Mouse (Mus musculus) gastrocnemius, postnatal 25 days (tissue): ENCODE data around the gene Hsf5. TPM values are rescaled to one million over a fixed set of nuclear protein-coding genes. Genes with fewer than 3 reads are reported as not detected.

Experiments
- DNase-seq: peaks from one replicate; pipeline ENCODE4 v3.0.0; 2022
- long read RNA-seq, 2 experiments: library from polyadenylated mRNA; stranded (forward); transcript quantifications; one replicate each; pipeline ENCODE4 v2.0.0; 2021
- total RNA-seq, 2 experiments: library from RNA; stranded (reverse); gene quantifications; 1 replicate in 1 of 2; 2 replicates in 1 of 2; pipeline ENCODE4 v1.2.3; 2021

The Hsf5 gene
- not detected for total RNA-seq
- long read RNA-seq, experiment 1 = 0 reads
- long read RNA-seq, experiment 2 = 0 reads

DNA sequence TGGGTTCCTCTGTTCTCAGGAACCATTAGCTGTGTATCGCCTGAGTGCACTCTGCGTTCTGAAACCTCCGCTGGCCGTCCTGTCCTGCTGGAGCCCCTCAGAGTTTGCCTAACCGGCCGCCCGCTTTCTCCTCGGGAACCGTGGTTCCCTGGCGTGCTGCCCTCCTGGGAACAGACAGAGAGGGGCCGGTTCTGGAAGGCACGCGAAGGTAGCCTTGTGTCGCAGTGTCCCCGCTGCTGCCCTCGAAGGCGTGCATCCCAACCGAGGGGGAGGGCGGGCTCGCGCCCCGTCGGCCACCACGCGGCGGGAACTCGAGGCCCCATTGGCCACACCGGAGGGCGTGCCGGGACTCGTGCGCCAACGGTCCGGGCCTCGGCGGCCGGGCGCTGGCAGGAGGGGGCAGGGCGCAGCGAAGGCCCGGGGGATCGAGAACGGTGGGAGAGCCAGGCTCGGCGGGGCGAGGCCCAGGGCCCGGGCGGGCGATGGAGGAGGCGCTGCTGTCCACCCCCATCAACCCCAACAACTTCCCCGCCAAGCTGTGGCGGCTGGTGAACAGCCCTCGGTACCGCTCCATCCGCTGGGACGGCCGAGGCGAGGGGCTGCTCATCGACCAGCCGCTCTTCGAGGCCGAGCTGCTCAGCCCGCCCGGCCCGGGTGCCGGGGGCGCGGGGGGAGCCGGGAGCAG is at the start of gene Hsf5:
TSS of gene Hsf5 (plus strand) at position 375 of the 685 bp plus-strand sequence.
- DNase-seq = no peak

- DNase-seq = no peak
These were observed 48.6 kb upstream of the Hsf5 start, which contains the start of gene Sept4 for GRCm38 (mm10) chr11:87568255-87568953. Gene Sept4 (plus strand): TSS chr11:87568903.

- DNase-seq = no peak
These were observed 46.2 kb upstream of the Hsf5 start for GRCm38 (mm10) chr11:87570743-87571142.

- DNase-seq = no peak
These were observed 45.5 kb upstream of the Hsf5 start for GRCm38 (mm10) chr11:87571361-87571950.

DNA sequence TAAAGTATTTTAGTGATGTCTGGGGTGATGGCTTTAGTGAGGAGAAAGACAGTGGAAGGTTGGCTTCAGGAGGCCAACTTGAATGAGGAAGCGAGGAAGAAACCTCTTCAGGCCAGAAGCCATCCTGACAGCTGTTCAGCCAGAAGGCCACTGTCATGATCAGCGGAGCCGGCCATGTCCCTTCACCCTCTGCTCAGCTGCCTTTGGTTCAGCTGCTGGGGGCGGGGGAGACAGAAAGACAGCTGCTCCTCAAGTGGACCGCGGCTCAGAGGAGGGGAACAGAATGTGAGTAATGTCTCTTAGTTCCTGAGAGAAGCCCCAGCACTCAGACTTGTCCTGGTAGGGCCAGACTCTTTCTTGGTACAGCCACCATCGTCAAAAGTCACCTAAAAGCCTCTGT is 43.2 kb upstream of the Hsf5 start:
- DNase-seq = no peak

DNA sequence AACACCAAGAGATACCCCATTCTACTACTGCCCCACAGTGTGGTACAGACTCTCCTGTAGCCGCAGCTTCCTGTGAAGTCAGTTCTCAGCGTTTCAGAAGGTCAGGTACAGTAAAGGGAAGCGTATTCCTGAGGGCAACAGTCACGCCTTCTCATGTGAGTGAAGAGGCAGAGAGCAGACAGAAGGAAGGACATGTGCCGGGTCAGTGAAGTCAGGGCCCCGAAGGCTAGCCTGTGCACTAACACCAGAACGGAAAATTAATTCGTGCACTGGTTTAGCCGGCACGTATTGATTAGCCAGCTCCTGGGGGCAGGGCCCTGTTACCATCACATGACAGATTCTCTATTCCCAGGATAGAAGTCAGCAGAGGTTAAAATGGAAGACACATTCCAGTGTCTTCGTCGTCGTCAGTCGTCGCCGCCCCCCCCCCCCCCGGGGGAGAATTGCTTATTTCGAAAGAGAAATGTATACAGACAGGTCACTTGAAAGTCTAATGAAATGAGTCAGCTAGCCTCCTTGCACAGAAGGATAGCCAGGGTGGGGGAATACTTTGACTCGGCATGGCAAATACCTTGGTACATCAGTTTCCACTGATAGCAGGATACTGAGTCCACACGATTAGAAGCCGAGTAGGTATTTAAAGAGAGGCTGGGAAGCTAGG is 42.3 kb upstream of the Hsf5 start:
- DNase-seq = no peak

DNA sequence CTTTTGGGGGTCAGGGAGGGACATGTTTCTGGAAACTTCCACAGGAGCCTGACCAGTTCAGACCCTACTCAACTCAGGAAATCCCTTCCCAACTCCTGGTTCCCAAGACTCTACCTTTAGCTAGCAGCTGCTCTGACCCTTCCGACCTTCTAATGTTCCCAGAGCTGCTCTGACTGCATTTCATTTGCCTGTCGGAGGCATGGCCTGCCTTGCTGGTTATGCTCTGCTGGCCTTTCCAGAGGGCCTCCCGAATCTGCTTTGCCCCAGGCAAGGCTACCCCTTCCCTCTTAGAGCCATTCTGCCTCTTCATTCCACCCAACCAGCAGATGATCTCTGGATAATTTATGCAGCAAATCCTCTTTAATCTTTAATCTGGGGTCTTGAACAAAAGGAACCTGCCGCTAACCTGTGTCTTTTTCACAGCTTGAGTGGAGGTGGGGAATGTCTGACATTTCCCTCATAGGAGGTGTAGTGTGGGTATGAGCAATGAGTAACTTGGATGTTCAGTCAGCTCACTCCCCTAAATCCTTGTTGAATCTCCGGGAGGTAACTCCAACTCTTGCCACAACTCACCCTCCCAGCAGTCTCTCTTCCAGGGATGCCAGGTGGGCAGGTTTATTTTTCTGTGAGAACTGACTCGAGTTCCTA is 39.2 kb upstream of the Hsf5 start:
- DNase-seq = no peak

DNA sequence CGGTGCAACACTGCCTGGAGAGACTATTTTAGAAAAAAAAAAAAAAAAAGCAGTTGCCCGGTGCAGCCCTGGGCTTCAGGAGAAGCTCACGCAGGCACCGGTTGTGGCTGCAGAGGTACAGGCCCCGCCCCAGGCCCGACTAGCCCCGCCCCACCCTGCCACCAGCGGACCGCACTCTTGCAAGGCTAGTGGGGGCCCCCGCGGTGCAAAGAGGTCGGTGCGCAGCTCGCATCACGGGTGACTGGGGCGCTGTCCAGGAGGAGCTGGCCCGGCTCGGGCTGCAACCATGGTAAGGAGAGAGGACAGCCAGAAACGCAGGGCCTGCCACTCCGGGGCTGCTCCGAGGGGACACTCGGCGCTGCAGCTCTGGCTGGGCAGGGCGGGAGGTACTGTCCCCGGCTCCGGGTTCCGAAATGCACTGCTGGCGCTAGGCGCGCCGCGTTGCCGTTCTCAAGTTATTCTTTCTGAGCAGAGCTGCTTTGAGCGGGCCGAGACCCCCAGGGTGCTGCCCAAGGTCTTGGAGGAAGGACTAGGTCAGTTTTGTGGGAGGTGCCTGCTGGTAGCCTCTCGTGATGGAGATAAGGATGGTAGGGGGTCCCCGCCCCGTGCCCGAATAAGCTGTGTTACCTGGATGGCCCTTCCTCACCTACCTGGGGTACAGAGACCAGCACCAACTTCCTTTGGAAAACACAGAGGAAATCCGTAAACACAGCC is 38.6 kb upstream of the Hsf5 start:
- DNase-seq = peak; percentile 69

DNA sequence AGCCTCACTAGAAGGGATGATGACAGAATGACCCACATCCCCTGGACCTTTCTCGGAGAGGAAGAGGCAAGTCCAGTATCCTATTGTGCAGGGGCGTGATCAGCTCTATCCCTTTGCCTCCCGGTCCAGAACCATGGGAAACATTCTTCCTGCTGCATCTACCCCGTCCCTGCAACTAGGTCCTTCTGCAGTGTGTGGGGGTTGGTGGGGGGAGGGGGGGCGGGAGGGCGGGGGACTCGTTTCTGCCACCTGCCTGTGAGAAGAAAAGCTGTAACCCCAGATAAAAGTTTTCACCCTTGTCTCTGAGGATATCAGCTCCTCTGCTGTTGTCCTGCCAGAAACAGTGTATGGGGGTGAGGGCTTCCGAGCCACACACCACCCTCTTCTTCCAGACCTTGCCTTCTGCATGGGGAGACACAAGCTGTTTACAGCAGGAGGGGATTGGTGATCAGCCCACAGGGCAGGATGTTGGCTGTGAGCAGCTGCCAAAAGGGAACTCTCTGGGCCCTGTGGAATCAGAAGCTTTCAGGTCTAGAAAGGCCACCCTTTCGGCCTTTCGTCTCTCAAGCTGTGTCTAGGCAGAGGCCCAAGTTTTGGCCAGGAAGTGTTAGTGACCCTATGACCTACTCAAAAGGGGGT is 37.9 kb upstream of the Hsf5 start:
- no peak for DNase-seq

GRCm38 (mm10) chr11:87579713-87580112 is 37.3 kb upstream of the Hsf5 start:
- no peak for DNase-seq

DNA sequence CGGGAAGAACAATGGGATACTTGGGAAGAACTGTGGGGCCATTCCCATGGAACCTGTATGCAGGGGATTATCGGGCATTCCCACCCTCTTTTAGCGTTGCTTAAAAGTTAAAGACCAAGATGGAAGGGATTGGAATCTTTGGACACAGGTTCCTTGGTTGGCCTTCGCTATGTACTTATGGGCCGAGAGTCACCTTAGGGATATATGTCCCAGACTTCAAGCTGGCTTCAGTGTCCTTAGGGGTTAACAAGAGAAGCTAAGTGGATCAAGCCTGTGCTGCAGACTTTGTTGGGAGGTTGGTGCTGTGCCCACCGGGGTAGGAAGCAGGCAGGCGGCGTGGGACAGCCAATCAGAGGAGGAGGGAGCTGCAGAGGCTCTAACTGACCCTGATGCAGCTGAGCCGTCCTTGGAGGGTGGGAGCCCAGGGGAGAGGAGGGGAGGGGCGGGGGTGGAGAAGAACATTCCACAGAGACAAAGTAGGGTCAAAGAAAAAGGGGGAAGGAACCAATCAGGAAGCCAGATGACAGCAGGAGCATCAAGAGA is 36.4 kb upstream of the Hsf5 start:
- DNase-seq = no peak

DNA sequence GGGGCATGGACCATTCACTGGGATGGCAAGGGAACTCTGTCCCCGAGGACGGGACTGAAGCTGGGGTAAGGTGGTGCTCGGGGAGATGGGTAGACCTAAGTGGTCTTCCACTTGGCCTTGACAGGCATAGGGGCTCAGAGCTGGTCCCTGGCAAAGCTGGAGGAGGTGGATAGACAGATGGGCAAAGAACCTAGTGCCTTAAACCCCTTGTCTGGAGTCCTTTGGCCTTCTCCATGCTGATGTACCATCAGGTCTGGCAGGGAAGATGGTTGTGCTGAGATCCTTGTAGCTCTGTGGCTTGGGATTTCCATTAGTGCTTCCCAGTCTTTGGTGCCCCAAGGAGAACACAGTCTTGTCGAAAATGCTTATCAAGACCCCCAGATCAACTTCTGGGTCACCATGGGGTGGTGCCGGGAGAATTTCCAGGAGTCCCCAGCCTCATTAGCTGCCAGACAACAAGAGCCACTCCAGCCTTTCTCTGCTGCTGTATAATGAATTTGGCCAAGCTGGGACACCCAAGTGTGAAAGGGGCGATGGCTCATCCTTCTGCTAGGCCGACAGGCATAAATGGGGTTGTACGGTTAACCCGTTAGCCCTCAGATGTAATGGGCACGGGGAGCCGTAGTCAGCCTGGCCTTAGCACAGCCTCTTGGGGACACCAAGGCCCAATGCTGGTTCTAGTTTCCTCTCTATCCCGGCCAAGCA is 35.7 kb upstream of the Hsf5 start:
- DNase-seq = no peak

- DNase-seq = no peak
These were observed 34.8 kb upstream of the Hsf5 start for GRCm38 (mm10) chr11:87581933-87582710.

DNA sequence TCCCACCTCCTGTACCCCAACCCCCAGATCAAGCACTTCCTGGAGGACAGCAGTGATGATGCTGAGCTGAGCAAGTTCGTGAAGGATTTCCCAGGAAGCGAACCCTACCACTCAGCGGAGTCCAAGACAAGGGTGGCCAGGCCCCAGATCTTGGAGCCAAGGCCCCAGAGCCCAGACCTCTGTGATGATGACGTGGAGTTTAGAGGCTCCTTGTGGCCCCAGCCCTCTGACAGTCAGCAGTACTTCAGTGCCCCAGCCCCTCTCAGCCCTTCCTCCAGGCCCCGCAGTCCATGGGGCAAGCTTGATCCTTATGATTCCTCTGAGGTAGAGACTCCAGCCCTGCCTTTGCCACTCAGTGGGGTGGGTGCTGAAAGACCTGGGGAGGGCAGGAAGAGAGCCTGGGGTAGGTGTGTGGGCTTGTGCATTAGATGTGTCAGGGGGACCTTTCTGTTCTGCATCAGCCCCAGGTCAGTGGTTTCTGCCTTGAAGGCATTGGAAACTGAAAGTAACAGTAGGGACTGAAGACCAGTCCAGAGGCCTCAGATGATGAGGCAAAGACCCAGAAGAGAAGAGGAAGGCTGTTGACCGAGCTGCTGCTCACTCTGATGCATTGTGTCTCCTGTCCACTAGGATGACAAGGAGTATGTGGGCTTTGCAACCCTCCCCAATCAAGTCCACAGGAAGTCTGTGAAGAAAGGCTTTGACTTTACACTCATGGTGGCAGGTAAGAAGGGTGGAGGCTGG is 33.5 kb upstream of the Hsf5 start:
- no peak for DNase-seq

DNA sequence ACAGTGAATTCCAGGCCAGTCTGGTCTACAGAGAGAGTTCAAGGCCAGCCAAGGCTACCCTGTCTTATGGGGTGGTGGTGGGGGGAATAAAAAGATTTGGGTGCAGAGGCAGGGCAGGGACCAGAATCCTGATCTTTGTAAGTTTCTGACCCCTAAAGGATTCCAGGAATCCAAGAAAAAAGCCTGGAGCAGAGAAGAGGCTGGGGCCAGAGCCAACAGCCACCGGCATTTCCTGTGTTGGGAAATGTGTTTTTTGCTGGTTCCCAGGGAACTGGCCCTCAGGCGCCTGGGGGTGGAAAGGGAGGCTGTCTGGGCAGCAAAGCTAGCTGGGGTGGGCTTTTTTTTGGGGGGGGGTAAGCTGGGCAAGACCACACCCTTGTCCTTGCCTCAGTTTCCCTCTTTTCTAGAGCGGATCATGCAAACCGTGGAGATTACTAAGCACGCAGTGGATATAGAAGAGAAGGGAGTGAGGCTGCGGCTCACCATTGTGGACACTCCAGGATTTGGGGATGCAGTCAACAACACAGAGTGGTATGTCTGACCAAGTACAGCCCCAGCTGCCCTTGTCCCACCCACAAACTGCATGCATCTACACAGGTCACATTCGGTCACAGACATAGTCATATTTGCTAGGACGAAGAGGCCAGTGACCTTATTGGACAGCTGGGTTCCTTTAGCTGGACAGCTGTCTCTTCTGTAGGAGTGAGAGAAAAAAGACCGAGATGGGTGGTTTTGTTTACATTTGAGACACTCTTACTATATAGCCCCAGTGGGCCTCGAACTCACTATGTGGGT is 32.1 kb upstream of the Hsf5 start:
- DNase-seq = peak; percentile 52

GRCm38 (mm10) chr11:87587211-87587874 is 29.6 kb upstream of the Hsf5 start:
- no peak for DNase-seq

DNA sequence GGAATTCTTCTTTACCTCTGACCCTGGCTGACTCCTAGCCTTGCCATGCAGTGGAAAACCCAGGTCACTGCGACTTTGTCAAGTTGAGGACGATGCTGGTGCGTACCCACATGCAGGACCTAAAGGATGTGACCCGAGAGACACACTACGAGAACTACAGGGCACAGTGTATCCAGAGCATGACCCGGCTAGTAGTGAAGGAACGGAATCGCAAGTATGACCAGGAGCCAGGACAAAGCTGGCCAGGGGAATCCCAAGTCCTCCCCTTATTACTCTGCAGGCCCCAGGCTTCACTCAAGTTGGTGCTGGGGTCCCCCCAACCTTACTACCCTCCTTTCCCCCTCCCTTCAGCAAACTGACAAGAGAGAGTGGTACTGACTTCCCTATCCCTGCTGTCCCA is 27.4 kb upstream of the Hsf5 start:
- DNase-seq = no peak
